Mouse (Mus musculus): Measurements from ENCODE around the gene Epn3.

Epn3 gene

GRCm38 (mm10) chr11:94469136-94470064 lies 30.4 kb downstream of the Epn3 start:
- CTCF ChIA-PET = no interaction called here

GRCm38 (mm10) chr11:94468582-94469064 lies 31.2 kb downstream of the Epn3 start:
- CTCF ChIA-PET = no interaction called here

GRCm38 (mm10) chr11:94466333-94466855 lies 33.4 kb downstream of the Epn3 start:
- CTCF ChIA-PET = no interaction called here

- CTCF ChIA-PET = no interaction called here
Measured at GRCm38 (mm10) chr11:94464170-94464569, 35.6 kb downstream of the Epn3 start.

GRCm38 (mm10) chr11:94461856-94462255 lies 37.9 kb downstream of the Epn3 start:
- CTCF ChIA-PET = no interaction called here

- CTCF ChIA-PET = no interaction called here
Measured at GRCm38 (mm10) chr11:94457001-94457400, 42.8 kb downstream of the Epn3 start.

GRCm38 (mm10) chr11:94456347-94456746 lies 43.4 kb downstream of the Epn3 start:
- CTCF ChIA-PET = no interaction called here

- CTCF ChIA-PET = no interaction called here
Measured at GRCm38 (mm10) chr11:94455161-94455820, 44.5 kb downstream of the Epn3 start.

GRCm38 (mm10) chr11:94454756-94455155 lies 45.0 kb downstream of the Epn3 start:
- CTCF ChIA-PET = no interaction called here

- CTCF ChIA-PET = interaction anchor here (0.5 kb wide), 1 partner anchor 52 kb away, joined by 6 read pairs; no protein-coding TSS in a partner anchor
Measured at GRCm38 (mm10) chr11:94451091-94451773, 48.5 kb downstream of the Epn3 start.

GRCm38 (mm10) chr11:94449886-94450285 lies 49.9 kb downstream of the Epn3 start:
- CTCF ChIA-PET = interaction anchor here (0.6 kb wide), 1 partner anchor 11 kb away, joined by 14 read pairs; no protein-coding TSS in a partner anchor

- CTCF ChIA-PET = no interaction called here
Measured at GRCm38 (mm10) chr11:94449239-94449638, 50.5 kb downstream of the Epn3 start.

GRCm38 (mm10) chr11:94447017-94447416 lies 52.8 kb downstream of the Epn3 start:
- CTCF ChIA-PET = no interaction called here

GRCm38 (mm10) chr11:94445300-94445699 lies 54.5 kb downstream of the Epn3 start:
- CTCF ChIA-PET = no interaction called here

GRCm38 (mm10) chr11:94444829-94445228 lies 54.9 kb downstream of the Epn3 start:
- CTCF ChIA-PET = no interaction called here

GRCm38 (mm10) chr11:94441752-94442151 lies 58.0 kb downstream of the Epn3 start:
- CTCF ChIA-PET = no interaction called here

- CTCF ChIA-PET = no interaction called here
Measured at GRCm38 (mm10) chr11:94441122-94441521, 58.7 kb downstream of the Epn3 start.

GRCm38 (mm10) chr11:94440421-94440820 lies 59.4 kb downstream of the Epn3 start:
- CTCF ChIA-PET = no interaction called here

Data from spleen, embryonic (tissue).